Mouse (Mus musculus): ENCODE measurements around the gene Troap. TPM values are rescaled to one million over a fixed set of nuclear protein-coding genes. Genes with fewer than 3 reads are reported as not detected.

Troap gene
- total RNA-seq (2021): under 1 TPM; 0.73 to 0.78 TPM
- 2.8 and 5.2 TPM in 2 replicates for polyA plus RNA-seq (2012; rRNA removed)
- long read RNA-seq: 0 reads

GRCm38 (mm10) chr15:99074019-99074599 is at the start of gene Troap:
Troap (plus strand) TSS chr15:99074575.
- no peak for DNase-seq

- peak; percentile 73 for DNase-seq
These were observed 49.6 kb upstream of the Troap start for GRCm38 (mm10) chr15:99024668-99025314.

- no peak for DNase-seq
These were observed 49.0 kb upstream of the Troap start for GRCm38 (mm10) chr15:99025414-99025813.

GRCm38 (mm10) chr15:99026259-99026658 is 48.1 kb upstream of the Troap start:
- no peak for DNase-seq

GRCm38 (mm10) chr15:99027116-99027515 is 47.3 kb upstream of the Troap start:
- DNase-seq: no peak

GRCm38 (mm10) chr15:99028874-99029458 is 45.4 kb upstream of the Troap start:
- no peak for DNase-seq

- DNase-seq: peak; percentile 98
These were observed 44.5 kb upstream of the Troap start, which contains the start of gene Tuba1c for GRCm38 (mm10) chr15:99029619-99030584. Tuba1c (plus strand) TSS chr15:99029891.

GRCm38 (mm10) chr15:99030585-99031387 is 43.6 kb upstream of the Troap start:
- DNase-seq: peak; percentile 88

GRCm38 (mm10) chr15:99031388-99031675 is 43.0 kb upstream of the Troap start:
- DNase-seq: peak; percentile 33

GRCm38 (mm10) chr15:99032041-99032725 is 42.2 kb upstream of the Troap start:
- DNase-seq: no peak

GRCm38 (mm10) chr15:99032726-99033250 is 41.6 kb upstream of the Troap start:
- DNase-seq: peak; percentile 78

GRCm38 (mm10) chr15:99033498-99034270 is 40.7 kb upstream of the Troap start:
- DNase-seq: peak; percentile 82

- DNase-seq: no peak
These were observed 38.9 kb upstream of the Troap start for GRCm38 (mm10) chr15:99035431-99035830.

GRCm38 (mm10) chr15:99036249-99036905 is 38.0 kb upstream of the Troap start:
- peak; percentile 61 for DNase-seq

GRCm38 (mm10) chr15:99038025-99038424 is 36.4 kb upstream of the Troap start:
- no peak for DNase-seq

- DNase-seq: no peak
These were observed 35.6 kb upstream of the Troap start for GRCm38 (mm10) chr15:99038797-99039196.

GRCm38 (mm10) chr15:99039306-99039705 is 35.1 kb upstream of the Troap start:
- DNase-seq: no peak

GRCm38 (mm10) chr15:99039996-99040919 is 34.1 kb upstream of the Troap start:
- DNase-seq: no peak

All from adrenal gland, adult 2 months (tissue).